Mouse (Mus musculus) spleen, adult 2 months (tissue): ENCODE data around the gene Nedd4.

Source experiments
- CTCF ChIP-seq: fragments of 200-500 bp; IDR thresholded peaks from 2 replicates; pipeline ENCODE4 v1.5.1; 2011; ENCODE audit warnings: mild to moderate bottlenecking, inconsistent platforms; ENCODE audit not compliant: insufficient read depth, insufficient read length, insufficient replicate concordance; ENCODE audit errors: extremely low read depth
- POLR2A ChIP-seq: fragments of 200-500 bp; IDR thresholded peaks from 2 replicates; pipeline ENCODE4 v1.6.1; 2011; ENCODE audit warnings: low read depth, low read length, inconsistent platforms

DNA sequence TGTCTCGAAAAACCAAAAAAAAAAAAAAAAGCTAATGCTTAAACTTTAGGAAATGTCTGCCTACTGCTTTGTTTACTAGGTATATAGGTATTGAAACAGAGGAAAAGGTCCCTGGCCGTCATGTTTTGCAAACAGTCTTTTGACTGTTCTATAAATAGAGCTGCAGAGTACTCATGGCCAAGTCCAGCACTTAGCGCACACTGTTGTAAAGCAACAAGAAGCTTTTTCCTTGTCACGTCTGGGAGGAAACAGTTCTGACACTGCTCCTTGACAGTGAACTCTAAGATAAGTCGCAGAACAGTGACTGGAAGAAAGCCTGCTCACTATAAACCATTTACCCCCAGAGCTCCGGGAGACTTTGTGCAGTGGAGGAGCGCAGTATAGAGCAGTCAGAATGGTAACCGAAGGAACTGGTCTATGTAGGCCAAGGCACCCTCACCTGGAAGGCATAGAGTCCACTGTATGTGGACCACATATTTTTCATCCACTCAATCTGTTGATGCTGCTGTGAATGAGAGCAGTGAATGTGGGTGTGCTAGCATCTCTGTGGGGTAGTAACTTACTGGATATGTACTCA lies 19.6 kb downstream of the Nedd4 start:
- TF ChIP-seq POLR2A (no peak), CTCF (no peak)
